Mouse (Mus musculus): Measurements from ENCODE around the gene Chsy1.

GRCm38 (mm10) chr7:66180260-66180659, 70.9 kb downstream of the Chsy1 start:
- TF ChIP-seq CTCF (IDR thresholded peaks at IDR 0.05; ENCODE audit: control insufficient read depth, insufficient read depth, insufficient replicate concordance, low read depth, low read length) (no peak), POLR2A (IDR thresholded peaks at IDR 0.05; ENCODE audit: control insufficient read depth, low read depth, low read length) (no peak)

Measured in testis, adult 2 months (tissue).